Comparison of ENCODE assay signal across 8 mouse cellular contexts in genomic region chr7:27232781-27233281, GRCm38 (mm10). TPM values are rescaled to one million over a fixed set of nuclear protein-coding genes. Genes with fewer than 3 reads are reported as not detected.
A peak's percentile ranks its signal among the peaks of the same experiment; 100 is the strongest.
DNase-seq lines count a peak whose midpoint lies in the region; ATAC-seq and TF ChIP-seq lines count a peak whose summit lies in the region.

Coq8b (plus strand) TSS chr7:27233023.

- peak; percentile 97 for DNase-seq in G1E (ENCODE audit: low spot score)
- DNase-seq in cerebellum, adult 18-20 months = peak; percentile 88 to 96
- DNase-seq in heart, postnatal 36 days = peak; percentile 90 to 92
- peak; percentile 88 to 95 for DNase-seq in layer of hippocampus, adult 2 months (ENCODE audit: low spot score in 2 of 2)
- DNase-seq in lung, embryonic 14.5 days = peak; percentile 98
- DNase-seq in thymus, adult 2 months = peak; percentile 95

- peak within 1 kb of the TSS; percentile 65 for H3K4me2 ChIP-seq in forebrain, embryonic 16.5 days (ENCODE audit: low read length)
- H3K4me2 ChIP-seq in lung, embryonic 14.5 days = peak within 1 kb of the TSS; percentile 81

- peak within 1 kb of the TSS; percentile 69 for H3K9ac ChIP-seq in forebrain, embryonic 16.5 days (replicated peaks; ENCODE audit: low read depth, low read length)
- H3K9ac ChIP-seq in lung, embryonic 14.5 days = peak within 1 kb of the TSS; percentile 58

- TF ChIP-seq CTCF in G1E (IDR thresholded peaks at IDR 0.05; ENCODE audit: low read depth, low read length) = no peak
- TF ChIP-seq CTCF in layer of hippocampus, adult 2 months (conservative IDR thresholded peaks at IDR 0.05) = peak; percentile 45
- peak; percentile 51 for TF ChIP-seq CTCF in lung, embryonic 14.5 days (IDR thresholded peaks at IDR 0.05; ENCODE audit: low read depth)
- no peak for TF ChIP-seq CTCF in olfactory bulb, adult 2 months (IDR thresholded peaks at IDR 0.05; ENCODE audit: insufficient read depth, low read depth, low read length)
- TF ChIP-seq CTCF in thymus, adult 2 months (IDR thresholded peaks at IDR 0.05; ENCODE audit: borderline replicate concordance, control insufficient read depth, extremely low read depth, insufficient read depth, low read length, poor library complexity) = peak; percentile 43; the same call in 1 of the 2 replicates

- intact Hi-C loops in heart, postnatal 36 days (cut with DNase I) = no loop called here

- H3K4me3 ChIP-seq in G1E (ENCODE audit: low read depth, low read length) = peak within 1 kb of the TSS; percentile 77
- peak within 1 kb of the TSS; percentile 75 for H3K4me3 ChIP-seq in forebrain, embryonic 16.5 days (replicated peaks; ENCODE audit: low read length)
- peak within 1 kb of the TSS; percentile 72 for H3K4me3 ChIP-seq in layer of hippocampus, adult 2 months
- H3K4me3 ChIP-seq in lung, embryonic 14.5 days (ENCODE audit: low read depth, low read length) = peak within 1 kb of the TSS; percentile 51
- peak within 1 kb of the TSS; percentile 78 for H3K4me3 ChIP-seq in olfactory bulb, adult 2 months (ENCODE audit: insufficient read depth, low read depth, low read length)
- H3K4me3 ChIP-seq in thymus, adult 2 months (ENCODE audit: control insufficient read depth, insufficient read depth, low read length) = peak within 1 kb of the TSS; percentile 54

- peaks cover 45% of the 10 kb centered on the region for H3K4me1 ChIP-seq in G1E (ENCODE audit: insufficient read depth, low read depth, low read length)
- H3K4me1 ChIP-seq in forebrain, embryonic 16.5 days (replicated peaks; ENCODE audit: control insufficient read depth, insufficient read depth, low read length) = peaks cover 17% of the 10 kb centered on the region
- H3K4me1 ChIP-seq in lung, embryonic 14.5 days (ENCODE audit: insufficient read depth) = no peaks in the 10 kb centered on the region
- peaks cover 24% of the 10 kb centered on the region for H3K4me1 ChIP-seq in olfactory bulb, adult 2 months (ENCODE audit: control insufficient read depth, insufficient read depth, low read length)
- peaks cover 15% of the 10 kb centered on the region for H3K4me1 ChIP-seq in thymus, adult 2 months (replicated peaks; ENCODE audit: control insufficient read depth, insufficient read depth, low read length)

- H3K27me3 ChIP-seq in G1E (ENCODE audit: insufficient read depth, low read length) = no peaks in the 10 kb centered on the region
- H3K27me3 ChIP-seq in forebrain, embryonic 16.5 days (replicated peaks; ENCODE audit: control insufficient read depth, insufficient read depth, low read length) = no peaks in the 10 kb centered on the region
- no peaks in the 10 kb centered on the region for H3K27me3 ChIP-seq in lung, embryonic 14.5 days (ENCODE audit: insufficient read depth, low read length)
- H3K27me3 ChIP-seq in thymus, adult 2 months (ENCODE audit: control insufficient read depth, insufficient read depth, low read length) = no peaks in the 10 kb centered on the region

- peak; percentile 57 for TF ChIP-seq POLR2A in olfactory bulb, adult 2 months (IDR thresholded peaks at IDR 0.05; ENCODE audit: insufficient read depth, low read depth, low read length)
- peak; percentile 29; the same call in 1 of the 2 replicates for TF ChIP-seq POLR2A in thymus, adult 2 months (IDR thresholded peaks at IDR 0.05; ENCODE audit: control insufficient read depth, extremely low read depth, insufficient read depth, low read length, poor library complexity)

- H3K9me3 ChIP-seq in G1E (replicated peaks) = no peaks in the 10 kb centered on the region
- no peaks in the 10 kb centered on the region for H3K9me3 ChIP-seq in forebrain, embryonic 16.5 days (ENCODE audit: control insufficient read depth, low read length)
- no peaks in the 10 kb centered on the region for H3K9me3 ChIP-seq in lung, embryonic 14.5 days (ENCODE audit: low read depth, low read length)

- WGBS in forebrain, embryonic 16.5 days = under 1% methylated on average over 25 of the region's 25 CpGs
- under 1% methylated on average over 25 of the region's 25 CpGs for WGBS in lung, embryonic 14.5 days
- under 1% methylated on average over 25 of the region's 25 CpGs for WGBS in olfactory bulb, adult 2 months
- under 1% methylated on average over 25 of the region's 25 CpGs for WGBS in thymus, adult 2 months

- ATAC-seq in G1E (ENCODE audit: extremely low read depth, insufficient number of reproducible peaks, low FRiP score, poor library complexity, severe bottlenecking) = peak; percentile 91
- peak; percentile 94 for ATAC-seq in forebrain, embryonic 16.5 days
- peak; percentile 90 for ATAC-seq in lung, embryonic 14.5 days (ENCODE audit: insufficient read depth)

- H3K36me3 ChIP-seq in G1E (replicated peaks) = peaks cover 35% of the 10 kb centered on the region
- H3K36me3 ChIP-seq in forebrain, embryonic 16.5 days (ENCODE audit: control insufficient read depth, insufficient read depth) = peaks cover 3% of the 10 kb centered on the region; the same call in 1 of the 2 replicates
- no peaks in the 10 kb centered on the region for H3K36me3 ChIP-seq in lung, embryonic 14.5 days (ENCODE audit: insufficient read depth)
- H3K36me3 ChIP-seq in thymus, adult 2 months (ENCODE audit: control insufficient read depth, insufficient read depth, low read length) = no peaks in the 10 kb centered on the region

- H3K27ac ChIP-seq in forebrain, embryonic 16.5 days (ENCODE audit: low read length) = peak within 1 kb of the TSS; percentile 78
- H3K27ac ChIP-seq in layer of hippocampus, adult 2 months = peak within 1 kb of the TSS; percentile 90
- H3K27ac ChIP-seq in lung, embryonic 14.5 days (ENCODE audit: low read depth) = peak within 1 kb of the TSS; percentile 82
- H3K27ac ChIP-seq in olfactory bulb, adult 2 months (ENCODE audit: insufficient read depth, low read depth, low read length) = peak within 1 kb of the TSS; percentile 90
- H3K27ac ChIP-seq in thymus, adult 2 months (ENCODE audit: control insufficient read depth, insufficient read depth, low read length) = no peak within 1 kb of the TSS

RNA-seq across cellular contexts. Expression of gene Coq8b, which starts in this region (rescaled TPM):
- total RNA-seq in G1E (2014; fragmentation: Nextera tagmentation) (19.3 and 30.4 TPM in 2 replicates), G1E (2017) (25.3 and 25.5 TPM in 2 replicates)
- polyA plus RNA-seq in G1E (2012) = 62.2 and 65.3 TPM in 2 replicates
- polyA plus RNA-seq in forebrain, embryonic 16.5 days (2015; fragmentation: Nextera tagmentation; extraction: Ambion mirVana) = 26.3 and 27.2 TPM in 2 replicates
- 10 to 100 TPM in 1 of 2 experiments, 1 to 10 TPM in 1; 8.8 to 11.2 TPM for total RNA-seq in heart, postnatal 36 days (2021)
- 10 to 100 TPM; 36.1 to 37.9 TPM for total RNA-seq in layer of hippocampus, adult 2 months (2021)
- polyA plus RNA-seq in lung, embryonic 14.5 days (2014; fragmentation: Nextera tagmentation; extraction: Ambion mirVana) = 12.8 and 13.7 TPM in 2 replicates
- polyA plus RNA-seq in olfactory bulb, adult 2 months (2012; ENCODE audit: insufficient read depth, insufficient read length, low replicate concordance, missing spikeins) = not detected in 2 replicates
- 53.1 and 57.8 TPM in 2 replicates for polyA plus RNA-seq in thymus, adult 2 months (2012; rRNA removed)

Comparison
In these comparisons a context has a peak if more than half of its experiments do, and no peak if none do; other contexts are left out.
1. CTCF ChIP-seq: peak in layer of hippocampus, adult 2 months (single experiment), lung, embryonic 14.5 days (single experiment) and thymus, adult 2 months (single experiment); none in G1E (single experiment) and olfactory bulb, adult 2 months (single experiment).
2. Peak in every context shown above with its lines, with median percentiles within 50 percentile points of each other: ATAC-seq, DNase-seq and H3K4me3 ChIP-seq.